Mouse (Mus musculus): ENCODE data around the gene Etv5.

Etv5 gene

DNA sequence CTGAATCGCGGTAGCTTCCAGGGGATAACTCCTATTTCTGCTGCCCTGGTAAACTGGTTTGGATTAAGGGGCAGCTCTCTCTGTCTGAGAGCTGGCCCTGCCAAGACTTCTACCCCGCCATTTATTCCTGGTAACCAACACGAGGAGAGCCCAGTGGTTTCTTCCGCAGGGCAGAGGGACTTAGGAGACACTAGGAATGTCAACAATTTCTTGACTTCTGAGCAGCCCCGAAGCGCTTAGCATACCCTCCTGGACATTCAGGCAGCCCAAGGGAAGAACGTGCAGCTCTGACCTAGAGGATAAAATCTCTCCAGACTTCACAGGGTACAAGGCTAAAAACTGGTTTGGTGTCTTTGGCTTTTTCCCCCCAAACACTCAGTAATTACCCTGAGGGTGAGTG lies 10.1 kb downstream of the Etv5 start:
- no peak for DNase-seq (ENCODE audit: low spot score)

DNA sequence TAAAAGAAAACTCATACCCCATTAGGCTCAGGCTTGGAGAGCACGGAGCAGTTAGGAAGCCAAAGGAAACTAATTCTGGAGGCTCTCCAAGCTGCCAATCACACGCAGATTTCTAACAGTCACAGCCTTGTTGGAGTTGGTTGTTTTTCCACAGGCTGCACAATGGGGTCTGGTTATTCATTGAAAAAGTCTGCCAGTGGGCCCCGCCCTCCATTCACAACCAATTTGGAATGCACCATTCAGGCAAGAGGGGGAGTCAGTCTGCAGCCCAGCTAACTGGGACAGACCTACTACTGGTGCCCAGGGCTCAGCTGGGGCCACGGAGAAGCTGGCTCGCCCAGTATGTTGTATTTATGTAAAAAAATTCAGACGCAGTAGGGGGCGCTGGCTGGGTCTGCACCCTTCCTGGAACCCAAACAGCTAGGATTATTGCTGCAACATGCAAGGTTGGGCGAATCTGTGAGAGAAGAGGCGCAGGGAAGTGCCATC lies 10.6 kb downstream of the Etv5 start:
- DNase-seq (ENCODE audit: low spot score): no peak

DNA sequence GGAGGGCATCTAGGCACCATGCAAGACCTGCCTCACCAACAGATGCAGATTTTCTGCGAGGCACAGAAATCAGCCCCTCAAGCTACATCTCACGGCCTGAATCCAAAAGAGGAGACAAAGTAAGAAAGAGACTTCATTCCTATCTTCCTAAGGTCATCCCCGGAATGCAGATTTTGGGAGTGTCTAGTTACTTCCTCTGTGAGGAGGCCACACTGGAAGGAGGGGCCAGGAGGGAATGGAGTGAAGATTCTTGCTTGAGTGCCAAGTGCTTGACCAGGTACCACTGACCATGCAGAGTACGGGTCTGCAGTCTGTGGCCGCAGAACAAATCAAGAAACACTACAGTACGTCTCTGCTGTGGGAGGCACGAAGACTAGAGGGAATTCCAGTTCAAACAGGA lies 12.7 kb downstream of the Etv5 start:
- no peak for DNase-seq (ENCODE audit: low spot score)

DNA sequence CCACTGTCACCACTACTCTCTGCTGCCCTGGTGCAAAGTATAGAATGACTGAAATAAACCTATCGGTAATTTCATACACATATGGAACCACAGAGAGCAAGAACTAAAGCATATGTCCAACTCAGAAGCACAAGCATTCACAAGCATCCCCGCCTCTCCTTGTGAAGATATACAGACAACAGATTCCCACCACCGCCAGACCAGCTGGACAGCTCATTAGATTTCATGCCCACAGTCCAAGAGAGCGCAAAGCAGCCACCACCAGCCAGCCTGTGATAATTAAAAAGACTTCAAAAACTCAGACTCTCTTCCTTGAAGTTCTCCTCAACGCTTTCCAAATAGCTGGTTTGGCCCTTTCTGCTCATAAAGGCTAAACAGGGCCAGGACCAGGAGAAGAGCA lies 17.3 kb downstream of the Etv5 start:
- DNase-seq (ENCODE audit: low spot score): no peak

DNA sequence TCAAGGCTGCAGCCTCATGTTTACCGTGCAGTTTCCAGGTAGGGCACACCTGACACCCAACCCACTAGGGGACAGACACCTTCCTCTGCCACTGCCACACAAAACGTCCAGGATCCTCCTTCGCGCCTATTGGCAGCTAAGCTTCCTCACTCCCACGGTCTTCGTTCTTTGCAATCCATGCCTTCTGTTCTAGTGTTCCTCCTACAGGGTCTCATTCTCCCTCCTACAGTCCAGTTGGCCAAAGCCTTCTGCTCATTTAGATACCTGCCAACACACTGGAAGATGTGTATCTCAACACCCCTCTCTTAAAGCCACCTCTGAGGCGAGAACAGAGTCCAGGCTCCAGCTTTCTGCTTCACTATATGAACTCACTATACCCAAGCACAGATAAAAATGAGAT lies 21.6 kb downstream of the Etv5 start:
- DNase-seq (ENCODE audit: low spot score): no peak

DNA sequence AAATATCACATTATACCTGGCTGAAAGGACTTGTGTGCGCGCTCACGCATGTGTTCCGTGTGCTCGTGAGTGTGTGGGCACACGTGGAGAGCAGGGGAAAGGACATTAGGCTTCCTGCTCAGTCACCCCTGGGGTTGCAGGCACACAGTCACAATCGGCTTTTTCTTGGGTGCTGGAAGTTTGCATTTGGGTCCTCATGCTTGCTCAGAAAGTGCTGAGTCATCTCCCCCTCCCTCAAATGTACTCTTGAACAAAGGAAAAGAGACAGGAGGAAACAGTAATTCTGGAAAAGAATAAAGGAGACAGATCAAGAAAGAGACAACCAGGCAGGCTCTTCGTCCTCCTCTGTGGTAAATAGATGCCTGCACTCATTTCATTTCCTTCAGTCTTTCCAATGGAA lies 22.5 kb downstream of the Etv5 start:
- DNase-seq (ENCODE audit: low spot score): no peak

DNA sequence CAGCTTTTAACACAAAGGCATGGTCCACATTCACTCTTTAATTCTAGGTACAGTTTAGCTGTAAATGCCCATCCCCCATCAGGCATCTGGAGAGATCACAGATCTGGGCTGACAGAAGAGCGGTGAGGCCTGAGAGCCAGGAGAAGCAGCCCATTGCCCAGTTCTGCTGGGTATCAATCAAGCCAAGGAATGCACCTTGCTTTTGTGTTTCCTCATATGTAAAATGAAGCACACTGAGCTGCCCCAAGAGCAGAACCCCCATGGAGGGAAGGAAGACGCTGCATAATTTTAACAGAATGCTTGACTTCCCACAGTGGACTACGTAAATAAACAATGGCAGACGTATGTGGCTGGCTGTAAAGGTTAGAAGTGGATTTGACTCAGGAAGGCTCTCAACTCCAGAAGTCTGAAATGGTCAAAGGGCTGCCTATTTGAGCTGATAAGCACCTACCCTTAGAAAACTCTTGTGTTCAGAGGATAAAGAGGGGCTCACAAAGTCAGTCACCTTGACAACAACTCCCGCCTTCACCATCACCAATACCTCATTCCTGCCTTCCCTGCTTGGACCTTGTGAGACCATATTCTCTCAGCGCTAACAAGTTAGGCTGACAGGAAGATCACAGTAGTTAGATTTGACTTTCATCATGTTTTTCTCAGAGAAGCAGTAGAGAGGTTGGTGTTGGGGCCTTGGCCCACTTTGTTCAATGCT lies 23.2 kb downstream of the Etv5 start:
- no peak for DNase-seq (ENCODE audit: low spot score)

DNA sequence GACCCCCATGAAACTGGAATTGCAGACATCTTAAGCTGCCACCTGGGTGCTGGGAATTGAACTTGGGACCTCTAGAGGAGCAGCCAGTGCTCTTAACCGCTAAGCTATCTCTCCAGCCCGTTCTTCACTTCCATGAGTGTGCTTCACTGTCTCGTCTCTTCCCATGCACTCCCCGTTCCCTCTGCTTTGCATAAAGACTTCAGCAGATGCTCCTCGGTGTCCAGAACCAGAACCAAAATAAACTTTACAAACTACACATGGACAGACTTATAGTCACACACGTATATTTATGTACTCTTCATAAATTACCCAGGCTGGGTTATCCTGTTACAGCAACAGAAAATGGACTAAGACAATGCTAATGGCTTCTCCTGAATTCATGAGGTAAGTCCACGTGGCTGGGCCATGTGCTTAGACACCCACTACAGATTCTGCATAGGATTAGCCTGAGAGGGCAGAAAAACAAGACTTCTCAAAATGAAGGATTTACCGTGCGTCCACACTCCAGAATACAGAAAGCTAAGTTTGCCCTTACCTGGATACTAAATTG lies 25.2 kb downstream of the Etv5 start:
- no peak for DNase-seq (ENCODE audit: low spot score)

DNA sequence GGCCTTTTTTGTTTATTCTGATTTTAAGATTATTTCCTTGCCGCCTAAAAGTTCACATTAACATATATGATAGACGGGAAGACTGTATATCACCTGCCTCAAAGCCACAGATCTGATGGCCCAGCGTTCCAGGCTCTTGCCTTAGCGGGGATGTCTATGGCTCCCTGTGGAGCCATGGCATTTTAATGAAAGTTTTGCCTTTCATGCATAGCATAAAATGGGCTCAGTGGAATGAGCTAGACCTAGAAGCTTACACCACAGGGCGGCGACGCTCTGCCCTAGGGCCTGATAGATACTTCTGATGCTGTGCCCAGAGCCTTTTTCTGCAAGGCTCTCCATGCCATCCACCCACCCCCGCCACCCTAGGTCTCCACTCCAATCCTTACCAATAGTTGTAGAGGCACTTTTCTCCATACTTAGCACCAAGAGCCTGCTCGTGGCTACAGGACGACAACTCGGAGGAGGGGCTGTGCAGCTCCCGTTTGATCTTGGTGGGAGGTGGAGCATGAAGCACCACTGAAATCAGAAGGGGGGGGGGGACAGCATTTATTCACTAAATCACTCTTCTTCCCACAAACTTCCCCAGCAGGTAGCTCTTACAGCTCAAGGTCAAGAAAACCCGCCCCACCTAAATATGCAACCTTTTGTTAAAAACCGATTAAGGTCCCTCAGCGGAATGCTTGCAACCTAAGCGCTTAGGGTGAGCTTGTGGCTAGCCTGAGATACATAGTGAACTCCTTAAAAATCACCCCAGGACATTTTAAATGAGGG lies 26.9 kb downstream of the Etv5 start:
- DNase-seq (ENCODE audit: low spot score): no peak

DNA sequence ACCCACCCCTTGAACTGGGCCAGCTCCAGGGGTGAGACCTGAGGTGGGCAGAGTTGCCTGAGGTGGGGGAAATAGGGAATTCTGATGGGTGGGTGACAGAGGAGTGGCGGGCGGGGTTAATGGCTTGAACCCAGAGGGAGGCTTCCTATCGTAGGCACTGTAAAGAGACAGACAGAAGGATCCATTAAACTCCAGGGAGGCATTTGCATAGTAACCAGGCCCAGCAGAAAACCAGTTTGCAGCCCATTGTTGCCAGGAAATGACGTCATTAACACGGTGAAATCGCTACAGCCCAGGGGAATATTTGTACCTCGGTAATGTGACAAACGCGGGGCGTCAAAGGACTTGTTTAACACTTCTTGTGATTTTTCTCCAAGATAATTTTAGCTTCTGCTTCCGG lies 27.8 kb downstream of the Etv5 start:
- no peak for DNase-seq (ENCODE audit: low spot score)

DNA sequence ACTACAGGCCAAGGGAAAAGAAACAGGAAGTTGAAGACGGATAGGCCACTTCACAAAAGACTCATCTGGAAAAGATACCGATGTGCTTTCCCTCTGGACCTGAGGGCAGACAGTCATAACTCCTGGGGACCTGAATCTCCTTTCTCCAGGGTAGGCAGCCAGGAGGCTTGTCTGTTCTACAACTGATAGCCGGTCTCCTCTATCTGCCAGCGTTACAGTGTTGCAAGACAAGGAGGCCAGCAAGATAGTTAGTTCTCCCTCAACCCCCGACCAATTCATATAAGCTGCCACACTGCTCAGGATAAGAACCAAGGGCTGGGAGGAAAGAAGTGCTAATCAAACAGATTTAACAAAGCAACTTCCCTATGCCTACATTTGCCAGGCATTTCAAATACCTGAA lies 29.5 kb downstream of the Etv5 start:
- no peak for DNase-seq (ENCODE audit: low spot score)

DNA sequence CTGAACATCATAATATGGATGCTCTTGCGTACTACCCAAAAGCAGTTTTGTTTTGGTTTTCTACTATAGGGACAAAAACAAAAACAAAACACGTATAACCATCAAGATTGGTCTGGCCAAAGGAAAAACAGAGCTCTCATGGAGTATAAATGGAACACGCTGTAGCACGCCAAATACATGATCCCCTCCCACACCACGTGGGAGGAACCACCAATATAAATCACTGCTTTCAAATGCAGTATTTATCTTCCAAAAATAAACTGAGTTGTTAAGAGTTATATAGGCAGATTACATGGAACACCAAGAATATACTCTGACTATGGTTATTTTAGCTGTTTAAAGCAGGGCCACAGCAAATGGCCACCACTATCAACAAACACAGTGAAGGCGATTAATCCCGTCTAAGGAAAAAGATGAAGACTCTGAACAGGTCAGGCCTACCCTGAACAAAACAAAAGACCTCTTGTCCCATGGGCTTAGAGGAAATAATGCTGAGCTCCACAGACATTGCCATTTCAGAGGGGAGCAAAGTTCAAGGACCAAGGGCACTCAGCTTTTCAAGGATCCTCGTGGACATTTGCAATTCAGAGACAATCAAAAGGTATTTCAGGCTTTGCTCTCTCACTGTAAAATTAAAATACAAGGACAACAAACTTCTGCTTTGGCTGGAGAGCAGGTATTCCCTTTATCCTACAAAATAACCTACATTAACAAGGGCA lies 30.7 kb downstream of the Etv5 start:
- DNase-seq (ENCODE audit: low spot score): no peak

DNA sequence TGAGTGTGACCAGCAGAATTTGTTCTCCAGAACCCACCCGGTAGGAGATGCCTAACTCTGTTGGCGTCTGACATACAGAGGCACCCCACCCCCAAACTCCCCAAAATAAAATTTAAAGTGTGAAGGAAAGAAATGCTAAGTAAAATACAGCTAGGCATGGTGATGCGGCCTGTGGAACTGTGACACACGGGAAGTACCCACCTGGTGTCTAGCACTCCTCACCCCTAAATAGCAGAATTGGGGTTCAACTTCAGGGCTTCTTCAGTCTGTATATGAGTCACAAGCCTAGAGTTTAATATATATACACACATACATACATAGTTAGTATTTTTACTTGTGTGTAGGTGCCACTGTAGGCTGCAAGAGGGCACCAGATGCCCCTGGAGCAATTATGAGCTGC lies 32.8 kb downstream of the Etv5 start:
- no peak for DNase-seq (ENCODE audit: low spot score)

DNA sequence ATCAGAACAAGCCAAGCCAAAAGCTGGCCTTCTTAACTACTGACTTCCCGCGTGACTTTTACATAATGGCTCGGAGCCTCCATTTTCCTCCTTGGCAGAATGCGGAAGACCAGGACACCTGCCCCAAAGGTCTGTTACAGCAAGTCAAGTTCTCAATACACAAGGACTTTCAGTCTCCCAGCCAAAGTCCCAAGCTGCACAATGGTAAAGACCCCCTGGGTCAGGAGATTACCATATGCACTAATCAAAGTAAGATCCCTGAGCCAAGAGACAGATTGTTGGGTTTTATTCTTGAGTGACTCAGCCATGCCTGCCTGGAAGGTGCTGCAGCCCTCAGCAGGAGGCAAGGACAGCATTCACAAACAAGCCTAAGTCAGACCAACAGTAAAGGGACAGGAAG lies 33.5 kb downstream of the Etv5 start:
- DNase-seq (ENCODE audit: low spot score): no peak

DNA sequence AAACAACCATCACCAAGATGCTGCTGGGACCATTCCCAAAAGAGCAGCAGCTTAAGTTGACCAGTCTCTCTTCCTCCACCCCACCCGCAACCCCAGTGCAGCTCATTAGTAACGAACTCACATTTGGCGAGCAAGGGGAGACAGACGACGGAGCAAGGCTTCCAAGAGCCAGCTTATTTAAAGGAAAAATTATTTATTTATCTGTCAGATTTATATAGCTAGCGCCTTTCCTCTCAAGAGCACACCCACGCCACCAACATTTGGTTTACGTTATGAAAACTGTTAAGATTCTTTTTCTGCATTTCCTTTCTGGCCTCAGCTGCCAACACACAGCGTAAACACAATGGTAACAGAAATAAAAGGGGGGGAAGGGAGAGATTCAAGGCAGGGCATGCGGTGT lies 34.0 kb downstream of the Etv5 start:
- no peak for DNase-seq (ENCODE audit: low spot score)

DNA sequence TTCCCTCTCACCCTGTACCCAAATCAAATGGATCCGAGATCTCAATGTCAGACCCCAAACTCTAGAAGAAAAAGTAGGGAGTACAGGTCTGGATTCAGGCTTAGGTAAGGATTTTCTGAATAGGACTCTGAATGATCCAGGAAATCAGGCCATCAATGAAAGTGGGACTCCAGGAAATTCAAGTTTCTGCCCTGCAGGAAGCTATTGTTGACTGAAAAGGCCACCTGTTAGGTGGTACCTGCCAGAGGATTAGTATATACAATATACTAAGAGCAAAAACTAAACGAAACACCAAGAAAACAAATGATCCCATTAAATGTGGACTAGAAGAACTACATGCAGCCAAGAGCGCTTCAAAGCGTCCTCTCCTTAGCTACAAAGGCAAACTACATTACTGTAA lies 35.8 kb downstream of the Etv5 start:
- DNase-seq (ENCODE audit: low spot score): no peak

DNA sequence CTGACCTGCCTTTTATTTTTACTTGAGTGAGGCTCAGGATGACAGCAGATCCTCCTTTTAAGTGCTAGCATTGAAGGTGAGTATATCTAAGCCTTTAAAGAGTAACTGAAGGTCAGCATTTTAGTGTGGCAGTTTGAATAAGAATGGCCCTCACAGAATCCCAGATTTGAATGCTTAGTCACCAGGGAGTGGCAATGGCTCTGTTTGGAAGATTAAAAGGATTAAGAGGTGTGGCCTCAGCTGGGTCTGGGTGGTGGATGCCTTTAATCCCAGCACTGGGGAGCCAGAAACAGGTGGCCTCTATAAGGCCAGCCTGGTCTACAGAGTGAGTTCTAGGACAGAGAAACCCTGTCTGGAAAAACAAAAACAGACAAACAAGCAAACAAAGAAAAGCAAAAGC lies 36.9 kb downstream of the Etv5 start:
- no peak for DNase-seq (ENCODE audit: low spot score)

DNA sequence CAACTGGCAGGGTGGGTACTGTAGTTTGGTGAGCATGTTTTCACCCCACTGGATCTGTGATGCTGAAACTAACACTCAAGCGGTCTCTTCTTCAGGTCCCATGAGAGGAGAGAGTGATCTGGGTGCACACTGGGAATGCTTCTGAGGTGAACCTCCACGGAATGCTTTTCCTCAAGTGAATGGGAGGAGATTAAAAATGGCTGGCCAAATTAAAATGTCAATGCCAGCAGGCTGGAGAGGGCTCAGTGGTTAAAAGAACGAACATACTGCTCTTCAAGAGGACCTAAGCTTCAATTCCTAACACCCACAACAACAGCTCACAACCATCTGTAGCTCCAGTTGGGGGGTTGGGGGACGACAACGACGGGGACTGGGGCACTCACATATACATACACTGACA lies 39.3 kb downstream of the Etv5 start:
- no peak for DNase-seq (ENCODE audit: low spot score)

DNA sequence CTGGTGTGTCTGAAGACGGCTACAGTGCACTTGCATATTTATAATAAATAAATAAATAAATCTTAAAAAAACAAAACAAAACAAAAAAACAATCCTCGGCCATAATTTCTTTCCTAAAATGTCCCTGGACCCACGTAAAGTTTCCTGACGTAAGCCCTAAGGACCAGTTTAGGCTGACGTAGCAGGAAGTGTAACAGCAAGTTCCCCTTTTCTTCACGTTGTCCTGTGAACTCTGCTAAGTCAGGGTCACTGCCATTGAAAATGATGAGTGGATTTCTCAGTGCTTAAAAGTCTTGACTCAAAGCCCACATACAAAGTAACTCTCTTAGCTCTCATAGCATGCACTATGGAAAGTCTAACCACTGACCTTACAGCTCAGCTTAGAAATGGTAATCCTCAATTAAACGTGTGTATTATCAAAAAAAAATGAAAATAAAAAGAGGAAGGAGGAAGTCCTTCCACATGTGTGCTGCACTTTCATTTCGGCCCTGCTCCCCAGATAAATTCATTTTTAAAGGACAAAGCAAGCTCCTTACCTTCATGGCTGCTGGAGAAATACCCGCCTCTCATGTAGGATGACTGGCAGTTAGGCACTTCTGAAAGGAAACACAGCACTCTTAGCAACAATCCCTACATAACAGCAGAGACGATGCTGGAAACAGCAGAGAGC lies 40.6 kb downstream of the Etv5 start:
- no peak for DNase-seq (ENCODE audit: low spot score)

DNA sequence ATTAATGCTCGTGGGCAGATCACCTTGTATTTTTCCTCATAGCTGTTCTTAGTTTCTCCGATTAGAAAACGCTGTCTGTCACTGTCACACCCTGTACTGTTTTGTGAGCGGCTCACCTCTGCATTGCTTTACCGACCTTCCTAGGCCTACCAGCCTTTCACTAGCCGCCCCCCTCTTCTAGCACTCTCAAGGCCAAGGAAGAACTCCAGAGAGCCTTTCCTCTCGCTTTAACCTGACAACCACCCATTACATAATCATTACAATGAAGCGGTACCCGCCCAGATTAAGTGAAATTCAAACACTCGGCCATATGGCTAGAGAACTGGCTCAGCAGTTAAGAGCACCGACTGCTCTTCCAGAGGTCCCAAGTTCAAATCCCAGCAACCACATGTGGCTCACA lies 41.2 kb downstream of the Etv5 start:
- DNase-seq (ENCODE audit: low spot score): no peak

DNA sequence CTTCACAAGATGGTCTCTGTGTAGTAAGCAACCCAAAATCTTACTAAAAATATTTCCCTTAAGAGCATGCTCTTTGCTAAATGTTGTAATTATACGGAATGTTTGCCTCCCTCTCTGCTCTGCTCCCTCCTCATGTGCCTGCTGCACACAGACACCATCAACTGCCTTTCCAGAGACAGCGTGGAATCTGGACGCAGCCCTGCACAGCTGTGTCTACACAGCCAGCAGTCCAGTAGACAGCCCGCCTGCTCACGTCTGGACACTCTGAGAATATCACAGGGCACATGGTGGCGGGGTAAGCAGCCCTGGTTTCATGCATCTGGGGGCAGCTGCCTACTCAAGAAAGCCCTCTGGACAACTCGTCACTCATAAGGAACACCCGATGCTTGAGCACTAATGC lies 43.1 kb downstream of the Etv5 start:
- no peak for DNase-seq (ENCODE audit: low spot score)

DNA sequence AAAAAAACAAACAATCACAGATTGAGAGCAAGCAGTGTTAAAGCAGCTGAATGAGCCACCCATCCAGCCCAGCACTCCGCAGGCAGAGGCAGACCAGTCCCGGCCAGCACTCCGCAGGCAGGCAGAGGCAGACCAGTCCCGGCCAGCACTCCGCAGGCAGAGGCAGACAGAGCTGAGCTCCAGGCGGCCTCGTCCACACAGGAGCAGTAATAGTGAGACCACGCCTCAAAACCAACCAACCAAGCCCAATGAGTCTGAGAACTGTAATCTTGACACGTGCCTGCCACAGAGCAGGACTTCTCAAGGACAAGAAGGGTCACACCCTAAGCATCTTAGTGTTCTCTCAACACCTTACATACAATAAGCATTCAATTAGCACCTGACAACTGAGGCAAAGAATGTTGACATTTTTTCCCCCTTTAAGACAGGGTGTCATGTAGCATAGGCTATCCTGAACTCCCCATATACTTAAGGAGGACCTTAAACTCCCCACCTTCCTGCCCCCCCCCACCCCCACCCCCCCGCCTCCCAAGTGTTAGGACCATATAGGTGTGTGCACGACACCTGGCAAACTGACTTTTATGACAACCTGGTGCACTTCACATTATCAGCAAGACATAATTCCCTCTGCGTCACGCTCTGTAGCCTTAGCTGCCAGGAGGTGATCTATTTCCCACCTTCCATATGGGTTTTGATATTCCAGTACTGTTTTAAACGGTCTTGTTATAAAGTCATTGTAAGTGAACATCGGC lies 44.2 kb downstream of the Etv5 start:
- DNase-seq (ENCODE audit: low spot score): no peak
